Mouse (Mus musculus) neural tube, embryonic 14.5 days (tissue): Measurements from ENCODE around the gene Hmgb2. TPM values are rescaled to one million over a fixed set of nuclear protein-coding genes. Genes with fewer than 3 reads are reported as not detected.

Experiments
- ATAC-seq: fragments of 200-750 bp; cut with Nextera tagmentation; 2 replicates; pipeline ENCODE4 v1.8.0; 2017; ENCODE audit warnings: low read depth, mild to moderate bottlenecking, moderate TSS enrichment, moderate library complexity
- H3K27ac ChIP-seq: fragments of 300-500 bp; sonication (generic); 2 replicates; pipeline ENCODE4 v1.5.1; 2014; ENCODE audit warnings: low read depth, mild to moderate bottlenecking, control low read depth, low read length, moderate library complexity, mixed read lengths
- H3K27me3 ChIP-seq: fragments of 300-500 bp; sonication (generic); 2 replicates; pipeline ENCODE4 v1.6.1; 2014; ENCODE audit warnings: low read length; ENCODE audit not compliant: control insufficient read depth, insufficient read depth
- H3K36me3 ChIP-seq: fragments of 300-500 bp; sonication (generic); 2 replicates; pipeline ENCODE4 v1.6.1; 2014; ENCODE audit warnings: low read length, mixed read lengths; ENCODE audit not compliant: control insufficient read depth, insufficient read depth
- H3K4me1 ChIP-seq: fragments of 300-500 bp; sonication (generic); 2 replicates; pipeline ENCODE4 v1.6.1; 2014; ENCODE audit warnings: low read length; ENCODE audit not compliant: control insufficient read depth, insufficient read depth
- H3K4me2 ChIP-seq: fragments of 300-500 bp; sonication (generic); 2 replicates; pipeline ENCODE4 v1.6.1; 2014; ENCODE audit warnings: mild to moderate bottlenecking, low read depth, low read length, control low read depth
- H3K4me3 ChIP-seq: fragments of 300-500 bp; sonication (generic); 2 replicates; pipeline ENCODE4 v1.5.1; 2014; ENCODE audit warnings: low read depth, low read length, control low read depth, mixed read lengths
- H3K9ac ChIP-seq: fragments of 300-500 bp; sonication (generic); replicated peaks from 2 replicates; pipeline ENCODE4 v1.6.1; 2014; ENCODE audit warnings: low read depth, mild to moderate bottlenecking, control low read depth, low read length, mixed read lengths
- H3K9me3 ChIP-seq: fragments of 300-500 bp; sonication (generic); 2 replicates; pipeline ENCODE4 v1.6.1; 2016; ENCODE audit warnings: low read length; ENCODE audit not compliant: control insufficient read depth
- WGBS: fragments of 180-500 bp; shearing (Covaris S2); extraction: QIAGEN DNeasy Blood & Tissue Kit; methylation state at CpG from one replicate; pipeline ENCODE4 v1.1.7; 2014; 5-methylcytosine and 5-hydroxymethylcytosine counted together
- polyA plus RNA-seq: library from polyadenylated mRNA; unstranded; fragments of >200 nt; fragmentation: Nextera tagmentation; extraction: Ambion mirVana; gene quantifications from 2 replicates; pipeline ENCODE4 v1.2.1, GENCODE M21; 2014

Gene Hmgb2
- polyA plus RNA-seq, 1 experiment from 2014 or later, result 24.7 TPM

DNA sequence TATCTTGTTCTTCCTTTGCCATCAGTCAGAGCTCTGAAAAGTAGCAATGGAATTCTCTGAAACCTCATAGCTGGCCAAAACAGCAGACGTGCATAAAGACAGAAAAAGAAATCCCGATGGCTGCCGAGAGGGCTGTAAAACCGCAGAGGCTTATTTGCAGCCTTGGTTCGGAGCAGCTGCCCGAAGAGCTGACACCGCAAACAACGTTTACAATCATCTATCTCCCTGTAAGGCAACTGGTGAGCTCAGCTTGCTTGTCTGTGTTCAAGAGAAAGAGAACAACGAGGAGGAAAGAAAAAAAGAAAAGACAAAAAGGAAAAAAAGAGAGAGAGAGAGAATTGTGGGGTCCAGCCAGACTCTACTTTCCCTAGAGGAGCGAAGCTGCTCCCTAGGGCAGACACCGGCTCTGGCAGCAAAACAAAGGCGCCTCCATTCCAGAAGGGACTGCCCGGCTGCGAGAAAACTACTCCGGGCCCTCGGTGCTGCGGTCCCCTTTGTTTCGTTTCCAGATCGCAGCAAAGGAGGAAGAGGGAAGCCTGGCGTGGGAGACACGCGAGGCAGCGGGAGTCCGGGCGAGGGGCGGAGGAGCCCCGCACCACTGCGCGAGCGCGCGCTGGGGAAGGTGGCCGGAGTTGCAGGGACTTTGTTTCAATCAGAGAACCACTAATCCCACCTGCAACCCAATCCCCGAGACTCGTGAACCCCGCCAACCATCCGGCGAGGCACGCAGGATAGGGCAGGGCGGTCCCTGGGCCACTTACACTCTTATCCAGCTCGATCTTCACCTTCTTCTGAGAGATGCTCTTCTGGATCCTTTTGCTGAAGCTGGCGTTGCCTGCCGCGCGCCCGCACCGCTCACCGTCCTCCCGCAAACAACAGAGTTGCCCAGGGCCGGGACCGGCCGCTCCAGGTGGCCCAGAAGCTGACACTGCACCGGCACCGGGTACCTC is 24.9 kb upstream of the Hmgb2 start:
- H3K27ac ChIP-seq, result peak overlapping the region; percentile 95
- H3K4me1 ChIP-seq, result peaks cover 9% of the 10 kb centered on the region
- WGBS, result under 1% methylated on average over 53 of the region's 54 CpGs
- ATAC-seq, result peak; percentile 68
- peak overlapping the region; percentile 86 for H3K4me3 ChIP-seq
- H3K9ac ChIP-seq, result peak overlapping the region; percentile 84
- H3K36me3 ChIP-seq, result peaks cover 8% of the 10 kb centered on the region; the same call in 1 of the 2 replicates
- H3K9me3 ChIP-seq, result no peaks in the 10 kb centered on the region
- H3K4me2 ChIP-seq, result peak overlapping the region; percentile 56
- no peaks in the 10 kb centered on the region for H3K27me3 ChIP-seq

DNA sequence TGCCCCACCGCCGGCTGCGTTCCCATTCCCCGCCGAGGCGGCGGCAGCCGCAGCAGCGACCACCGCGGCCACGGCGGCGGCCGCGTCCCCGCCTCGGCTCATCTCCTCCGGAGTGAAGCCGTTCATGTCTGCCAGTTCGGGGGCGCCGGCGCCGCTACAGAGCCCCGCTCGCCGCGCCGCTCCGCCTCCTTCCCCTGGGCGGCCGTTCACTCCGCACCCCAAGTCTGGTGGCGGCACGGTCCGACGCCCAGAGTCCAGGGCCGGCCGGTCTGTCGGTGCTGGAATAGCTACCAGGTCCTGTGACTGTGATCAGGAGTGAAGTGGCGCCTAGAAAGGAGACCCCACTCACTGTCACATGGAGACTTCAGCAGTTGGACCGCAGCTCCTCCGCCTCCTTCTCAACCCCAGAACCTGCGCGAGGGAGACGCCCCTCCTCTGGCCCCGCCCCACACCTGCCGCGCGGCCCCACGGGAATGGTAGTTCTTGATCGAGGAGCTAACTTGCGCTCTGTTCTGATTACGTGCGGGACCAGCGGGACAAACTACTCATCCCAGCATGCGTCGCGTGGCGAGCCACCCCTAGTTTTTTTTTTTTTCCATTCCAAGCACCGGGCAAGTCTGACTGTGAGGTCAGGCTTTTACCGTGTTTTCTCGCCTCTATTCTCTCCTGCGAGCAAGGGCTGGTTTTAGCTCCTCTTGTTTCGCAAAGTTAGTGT is 24.1 kb upstream of the Hmgb2 start, which contains the start of gene Sap30:
TSS of gene Sap30 (minus strand) at position 420 of the 715 bp plus-strand sequence.
- Histone ChIP-seq H3K4me3 (peak within 1 kb of the TSS; percentile 86), H3K27me3 (no peaks in the 10 kb centered on the region), H3K27ac (peak within 1 kb of the TSS; percentile 95), H3K9ac (peak within 1 kb of the TSS; percentile 84), H3K9me3 (no peaks in the 10 kb centered on the region), H3K4me2 (peak within 1 kb of the TSS; percentile 56), H3K36me3 (0 out of 2 replicates have a peak, but pooled peaks cover 4% of the 10 kb centered on the region), H3K4me1 (peaks cover 9% of the 10 kb centered on the region)
- peak; percentile 96 for ATAC-seq
- under 1% methylated on average over 64 of the region's 66 CpGs for WGBS

DNA sequence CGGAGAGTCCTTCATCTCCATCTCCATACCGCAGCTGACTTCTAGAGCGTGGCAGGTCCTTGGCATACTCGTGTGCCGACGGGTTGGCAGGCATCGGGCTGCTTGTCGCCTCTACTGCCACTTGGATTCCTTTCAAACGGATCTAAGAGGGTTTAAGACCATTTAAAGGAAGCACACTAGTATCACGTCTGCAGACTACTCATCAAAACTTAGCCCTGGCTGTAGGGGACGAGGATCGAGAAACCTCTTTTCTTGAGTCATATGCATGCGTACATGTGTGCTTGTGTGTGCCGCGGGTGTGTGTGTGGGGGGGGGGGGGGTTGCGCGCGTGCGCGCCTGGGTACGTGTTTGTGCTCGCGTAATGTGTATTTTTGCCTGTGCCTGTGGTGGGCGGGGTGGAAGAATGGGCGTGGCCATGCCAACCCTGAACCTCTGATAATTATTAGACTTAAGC is 23.4 kb upstream of the Hmgb2 start:
- 0% methylated on average over 25 of the region's 25 CpGs for WGBS
- H3K36me3 ChIP-seq, result no peaks in the 10 kb centered on the region

DNA sequence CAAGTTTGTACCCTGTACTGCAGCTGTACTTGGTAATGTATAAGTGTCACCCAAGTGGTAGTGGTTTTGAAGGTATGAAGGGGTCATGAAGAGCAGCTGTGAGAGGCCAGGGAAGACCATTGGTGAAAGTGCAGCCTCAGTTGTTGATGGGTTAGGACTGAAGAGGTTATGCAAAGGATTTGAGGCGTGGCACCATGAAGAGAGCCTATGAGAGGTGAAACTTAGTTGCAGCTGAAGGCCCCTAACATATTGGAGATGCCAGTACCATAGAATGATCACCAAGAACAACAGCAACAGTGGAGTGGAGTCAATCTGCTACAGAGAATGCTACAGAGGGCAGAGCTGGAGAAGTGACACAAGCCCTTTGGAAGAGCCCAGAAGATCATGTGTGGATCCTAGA is 22.3 kb upstream of the Hmgb2 start:
- Histone ChIP-seq H3K9me3 (no peaks in the 10 kb centered on the region), H3K27me3 (no peaks in the 10 kb centered on the region)
- WGBS, result 100% methylated on average over 1 of the region's 1 CpGs

More for the DNA sequence above, 23.4 kb upstream of the Hmgb2 start:
- H3K9me3 ChIP-seq, result no peaks in the 10 kb centered on the region
- no peaks in the 10 kb centered on the region for H3K27me3 ChIP-seq
- peaks cover 9% of the 10 kb centered on the region for H3K4me1 ChIP-seq
- H3K27ac ChIP-seq, result peak overlapping the region; percentile 45
- peak overlapping the region; percentile 17; the same call in 1 of the 2 replicates for H3K9ac ChIP-seq
- H3K4me3 ChIP-seq, result peak overlapping the region; percentile 86
- ATAC-seq, result peak; percentile 53
- H3K4me2 ChIP-seq, result peak overlapping the region; percentile 56

DNA sequence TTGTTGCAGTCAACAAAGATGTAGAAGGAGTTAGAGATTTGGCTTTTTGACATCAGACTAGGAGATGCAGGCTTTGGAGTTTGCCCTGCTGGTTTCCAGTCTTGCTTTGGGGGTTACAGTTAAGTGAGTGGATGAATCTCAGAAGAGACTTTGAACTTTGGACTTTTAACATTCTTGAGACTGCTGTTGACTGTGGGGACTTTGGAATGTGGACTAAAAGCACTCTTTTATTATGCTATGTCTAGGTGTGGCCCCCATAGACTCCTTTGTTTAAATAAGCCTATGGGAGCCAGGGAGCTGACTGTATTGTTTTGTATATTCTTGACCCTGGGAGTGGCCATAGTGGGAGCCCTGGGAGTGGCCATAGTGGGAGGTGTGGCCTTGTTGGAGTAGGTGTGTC is 21.8 kb upstream of the Hmgb2 start:
- H3K4me2 ChIP-seq, result no peak overlapping the region
- no peak overlapping the region for H3K4me3 ChIP-seq
- H3K27ac ChIP-seq, result no peak overlapping the region
- H3K36me3 ChIP-seq, result no peaks in the 10 kb centered on the region
- H3K9me3 ChIP-seq, result no peaks in the 10 kb centered on the region
- ATAC-seq, result no peak
- no peaks in the 10 kb centered on the region for H3K27me3 ChIP-seq
- H3K9ac ChIP-seq, result no peak overlapping the region
- peaks cover 9% of the 10 kb centered on the region for H3K4me1 ChIP-seq

More for the DNA sequence above, 22.3 kb upstream of the Hmgb2 start:
- Histone ChIP-seq H3K36me3 (no peaks in the 10 kb centered on the region), H3K4me1 (peaks cover 9% of the 10 kb centered on the region), H3K9ac (no peak overlapping the region), H3K4me2 (no peak overlapping the region), H3K27ac (no peak overlapping the region), H3K4me3 (no peak overlapping the region)
- ATAC-seq, result no peak

DNA sequence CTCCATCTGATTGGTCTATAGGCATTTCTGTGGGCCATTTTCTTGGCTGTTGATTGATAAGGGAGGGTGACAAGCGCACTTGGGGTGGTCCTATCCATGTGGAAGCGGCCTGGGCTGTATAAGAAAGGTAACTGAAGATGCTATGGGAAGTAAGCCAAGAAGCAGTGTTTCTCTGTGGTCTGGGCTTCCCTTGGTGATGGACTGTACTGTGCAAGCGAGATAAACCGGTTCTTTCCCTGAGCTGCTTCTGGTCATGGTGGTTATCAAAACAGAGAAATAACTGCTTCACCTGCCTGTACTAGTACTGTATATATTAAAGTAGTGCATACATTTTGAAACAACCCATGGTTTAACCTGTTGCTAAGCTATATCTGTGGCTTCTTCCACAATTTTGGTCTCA is 19.8 kb upstream of the Hmgb2 start:
- H3K4me3 ChIP-seq, result no peak overlapping the region
- no peaks in the 10 kb centered on the region for H3K36me3 ChIP-seq
- H3K9ac ChIP-seq, result no peak overlapping the region
- no peak overlapping the region for H3K27ac ChIP-seq
- no peak overlapping the region for H3K4me2 ChIP-seq
- 90% methylated on average over 4 of the region's 4 CpGs for WGBS
- H3K4me1 ChIP-seq, result no peaks in the 10 kb centered on the region
- no peaks in the 10 kb centered on the region for H3K9me3 ChIP-seq
- no peaks in the 10 kb centered on the region for H3K27me3 ChIP-seq
- ATAC-seq, result no peak

DNA sequence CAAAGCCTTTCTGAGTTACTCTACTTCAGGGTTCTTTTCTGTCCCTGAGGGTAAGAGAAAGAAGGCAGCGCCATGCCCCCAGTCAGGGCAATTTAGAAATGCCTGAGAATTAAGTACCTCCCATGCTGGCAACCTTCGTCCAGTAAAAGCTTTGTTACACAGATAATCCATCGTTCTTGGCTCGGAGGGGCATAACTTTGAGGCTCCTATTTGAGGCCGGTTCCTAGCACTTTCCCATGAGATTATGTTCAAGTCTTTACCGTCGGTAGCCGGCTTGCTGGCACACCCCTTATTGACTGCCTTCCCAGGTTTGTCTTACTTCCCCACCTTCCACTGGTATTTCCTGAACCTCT is 13.2 kb upstream of the Hmgb2 start:
- Histone ChIP-seq H3K9ac (no peak overlapping the region), H3K27me3 (no peaks in the 10 kb centered on the region), H3K4me3 (no peak overlapping the region), H3K36me3 (no peaks in the 10 kb centered on the region), H3K4me2 (peak overlapping the region; percentile 41), H3K27ac (no peak overlapping the region), H3K9me3 (no peaks in the 10 kb centered on the region), H3K4me1 (no peaks in the 10 kb centered on the region)
- 36% methylated on average over 8 of the region's 8 CpGs for WGBS
- peak; percentile 15; the same call in 1 of the 2 replicates for ATAC-seq

DNA sequence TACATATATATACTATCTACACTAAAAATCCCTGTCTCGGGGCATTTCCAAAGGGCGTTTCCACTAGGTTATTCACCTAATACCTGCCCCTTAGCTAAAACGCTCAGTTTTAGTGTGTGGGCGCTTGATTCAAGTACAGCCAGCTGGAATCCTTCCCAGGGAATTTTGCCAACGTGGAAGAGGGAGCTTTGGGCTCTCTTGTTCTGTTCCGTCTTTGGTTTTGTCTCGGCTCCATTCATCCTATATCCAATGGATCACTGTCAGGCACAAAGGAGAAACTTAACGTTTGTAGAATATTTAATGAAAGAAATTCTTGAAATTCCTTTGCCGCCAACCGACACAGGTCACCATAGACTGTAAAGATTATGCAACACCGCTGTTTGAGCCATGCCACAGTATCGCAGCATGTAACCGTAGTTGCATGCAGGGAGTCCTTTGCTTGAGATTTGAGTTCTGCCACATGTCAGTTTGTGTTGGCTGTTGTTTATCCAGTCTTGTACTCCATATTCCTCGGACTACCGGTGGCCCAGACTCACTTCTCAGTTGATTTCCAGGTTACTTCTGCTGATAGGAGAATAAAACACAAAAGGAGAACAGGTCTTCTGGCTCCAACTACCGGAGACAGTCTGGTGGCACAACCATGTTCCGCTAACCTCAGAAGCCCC is 12.7 kb upstream of the Hmgb2 start:
- Histone ChIP-seq H3K27me3 (no peaks in the 10 kb centered on the region), H3K4me3 (0 out of 2 replicates have a peak overlapping the region, but pooled peaks have one; percentile 8), H3K9me3 (no peaks in the 10 kb centered on the region), H3K4me2 (peak overlapping the region; percentile 41), H3K36me3 (no peaks in the 10 kb centered on the region), H3K4me1 (no peaks in the 10 kb centered on the region), H3K9ac (no peak overlapping the region), H3K27ac (no peak overlapping the region)
- WGBS, result 36% methylated on average over 17 of the region's 17 CpGs
- ATAC-seq, result peak; percentile 59; the same call in 1 of the 2 replicates
